Mouse (Mus musculus) liver, postnatal 0 days (tissue): ENCODE results near the gene Tbx18. TPM values are rescaled to one million over a fixed set of nuclear protein-coding genes. Genes with fewer than 3 reads are reported as not detected.

ENCODE experiments used
- ATAC-seq: fragments of 200-750 bp; cut with Nextera tagmentation; 2 replicates; pipeline ENCODE4 v1.8.0; 2017; ENCODE audit warnings: mild to moderate bottlenecking, moderate library complexity
- DNase-seq: peaks from one replicate; pipeline ENCODE4 v3.0.0-alpha.2; 2016
- H3K27ac ChIP-seq: fragments of 300-500 bp; sonication (generic); 2 replicates; pipeline ENCODE4 v1.5.1; 2014; ENCODE audit warnings: antibody characterized with exemption, moderate library complexity, mild to moderate bottlenecking, low read depth
- H3K27me3 ChIP-seq: fragments of 300-500 bp; sonication (generic); 2 replicates; pipeline ENCODE4 v1.6.1; 2014; ENCODE audit warnings: low read length, control low read depth, mixed read lengths; ENCODE audit not compliant: insufficient read depth
- H3K36me3 ChIP-seq: fragments of 300-500 bp; sonication (generic); replicated peaks from 2 replicates; pipeline ENCODE4 v1.6.1; 2014; ENCODE audit warnings: mild to moderate bottlenecking, control low read depth, low read length, moderate library complexity, mixed read lengths; ENCODE audit not compliant: insufficient read depth
- H3K4me1 ChIP-seq: fragments of 300-500 bp; sonication (generic); 2 replicates; pipeline ENCODE4 v1.6.1; 2014; ENCODE audit warnings: antibody characterized with exemption, mild to moderate bottlenecking, control low read depth; ENCODE audit not compliant: insufficient read depth
- H3K4me2 ChIP-seq: fragments of 300-500 bp; sonication (generic); 2 replicates; pipeline ENCODE4 v1.6.1; 2014; ENCODE audit warnings: low read depth, mild to moderate bottlenecking, low read length, moderate library complexity, mixed read lengths
- H3K4me3 ChIP-seq: fragments of 300-500 bp; sonication (generic); 2 replicates; pipeline ENCODE4 v1.5.1; 2014; ENCODE audit warnings: low read depth, low read length
- H3K9ac ChIP-seq: fragments of 300-500 bp; sonication (generic); replicated peaks from 2 replicates; pipeline ENCODE4 v1.6.1; 2014; ENCODE audit warnings: mild to moderate bottlenecking, moderate library complexity
- H3K9me3 ChIP-seq: fragments of 300-500 bp; sonication (generic); 2 replicates; pipeline ENCODE4 v1.6.1; 2016; ENCODE audit warnings: mild to moderate bottlenecking, control low read depth, low read length, mixed read lengths
- CTCF ChIP-seq: sonication (generic); IDR thresholded peaks from 2 replicates; pipeline ENCODE4 v1.5.1; 2016; ENCODE audit warnings: antibody characterized with exemption, low read depth
- EP300 ChIP-seq: IDR thresholded peaks from 2 replicates; pipeline ENCODE4 v1.6.1; 2016; ENCODE audit warnings: antibody characterized with exemption, low read depth, mild to moderate bottlenecking
- WGBS: fragments of 180-500 bp; shearing (Covaris S2); extraction: QIAGEN DNeasy Blood & Tissue Kit; methylation state at CpG from one replicate; pipeline ENCODE4 v1.1.7; 2014; ENCODE audit not compliant: insufficient replicate concordance; 5-methylcytosine and 5-hydroxymethylcytosine counted together
- polyA plus RNA-seq: library from polyadenylated mRNA; unstranded; fragments of >200 nt; fragmentation: Nextera tagmentation; extraction: Ambion mirVana; gene quantifications from 2 replicates; pipeline ENCODE4 v1.2.1, GENCODE M21; 2015

The Tbx18 gene
- 0.02 TPM in 1 of 2 replicates, not detected in the other for polyA plus RNA-seq

DNA sequence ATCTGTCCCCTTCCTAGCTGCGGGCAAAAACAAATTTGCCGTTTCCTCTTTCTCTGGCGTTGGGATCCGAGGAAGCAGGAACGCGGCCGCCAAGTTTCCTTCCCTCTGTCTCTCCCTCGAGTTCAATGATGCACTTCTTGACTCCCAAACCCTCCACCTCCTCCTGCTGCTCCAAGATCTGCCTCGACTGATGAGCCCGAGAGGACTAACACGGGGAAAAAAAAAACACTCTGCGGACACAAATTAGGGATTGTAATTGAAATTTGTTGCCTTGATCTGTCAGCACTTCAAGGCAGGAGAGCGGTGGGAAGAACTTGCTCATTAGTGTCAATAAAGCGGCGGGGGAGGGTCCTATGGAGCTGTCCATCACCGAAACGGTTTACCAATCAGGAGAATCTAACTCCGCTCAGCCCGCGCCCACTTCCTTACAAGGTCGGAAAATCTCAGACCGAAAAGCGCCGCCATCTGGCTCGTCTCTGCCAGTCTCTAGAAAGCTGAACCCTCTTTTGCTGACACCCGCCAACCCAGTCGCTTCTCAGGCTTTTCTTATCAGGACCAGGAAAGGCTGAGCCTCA lies at the start of gene Tbx18:
Tbx18 (minus strand) TSS at position 300 of the 575 bp plus-strand sequence.
- no peak within 1 kb of the TSS for H3K9ac ChIP-seq
- peak; percentile 19 for DNase-seq
- no peak for ATAC-seq
- peak within 1 kb of the TSS; percentile 69 for H3K4me2 ChIP-seq
- H3K9me3 ChIP-seq, result no peaks in the 10 kb centered on the region
- H3K36me3 ChIP-seq, result no peaks in the 10 kb centered on the region
- 1% methylated on average over 27 of the region's 27 CpGs for WGBS
- TF ChIP-seq EP300 (no peak), CTCF (no peak)
- peaks cover 85% of the 10 kb centered on the region for H3K27me3 ChIP-seq
- peak within 1 kb of the TSS; percentile 37 for H3K4me3 ChIP-seq
- H3K4me1 ChIP-seq, result peaks cover 13% of the 10 kb centered on the region
- H3K27ac ChIP-seq, result no peak within 1 kb of the TSS

DNA sequence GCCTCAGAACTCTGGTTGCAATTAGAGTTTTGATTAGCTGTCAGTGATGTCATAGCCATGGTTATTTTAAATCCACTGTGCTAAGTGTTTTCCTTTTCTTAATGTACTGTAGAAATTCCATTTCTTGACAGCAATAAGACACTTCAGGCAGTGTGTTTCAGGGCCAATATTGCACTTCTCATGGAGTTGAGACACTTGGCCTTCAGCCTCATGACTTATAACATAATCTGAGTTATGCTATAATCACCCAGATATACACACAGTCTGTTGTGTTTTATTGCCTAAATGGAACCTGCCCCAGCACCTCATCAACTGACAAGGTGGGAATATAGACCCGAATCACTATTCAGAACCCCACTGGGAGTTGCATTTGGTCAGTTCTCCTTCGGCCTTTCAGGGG lies 42.9 kb upstream of the Tbx18 start:
- Histone ChIP-seq H3K9ac (no peak overlapping the region), H3K9me3 (no peaks in the 10 kb centered on the region), H3K27me3 (no peaks in the 10 kb centered on the region), H3K4me1 (no peaks in the 10 kb centered on the region), H3K4me2 (no peak overlapping the region), H3K4me3 (no peak overlapping the region), H3K36me3 (no peaks in the 10 kb centered on the region), H3K27ac (no peak overlapping the region)
- no peak for ATAC-seq
- no peak for DNase-seq
- TF ChIP-seq EP300, result no peak
- TF ChIP-seq CTCF, result no peak
- 67% methylated on average over 2 of the region's 2 CpGs for WGBS

DNA sequence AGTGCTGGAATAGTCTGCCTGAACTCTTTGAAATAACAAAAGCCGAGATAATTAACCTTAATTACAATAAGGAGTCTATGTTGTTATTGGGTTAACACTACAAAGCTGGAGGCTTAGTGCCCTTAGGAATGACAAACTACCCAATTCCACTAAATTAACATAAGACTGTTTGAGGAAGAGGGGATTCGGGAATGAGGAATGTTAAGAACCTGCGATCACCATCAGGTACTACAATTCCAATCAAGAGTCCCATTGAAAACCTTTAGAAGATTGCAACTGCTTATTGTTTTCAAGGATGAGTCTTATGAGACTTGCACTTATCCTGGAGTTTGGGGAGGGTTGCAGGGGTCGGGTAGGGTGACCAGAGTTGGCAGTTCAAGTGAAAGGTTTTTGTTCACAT lies 24.6 kb upstream of the Tbx18 start:
- Histone ChIP-seq H3K9me3 (no peaks in the 10 kb centered on the region), H3K27ac (no peak overlapping the region), H3K36me3 (no peaks in the 10 kb centered on the region), H3K27me3 (no peaks in the 10 kb centered on the region), H3K4me3 (no peak overlapping the region), H3K4me2 (no peak overlapping the region), H3K9ac (no peak overlapping the region), H3K4me1 (no peaks in the 10 kb centered on the region)
- WGBS, result 62% methylated on average over 4 of the region's 4 CpGs
- TF ChIP-seq EP300, result no peak
- no peak for TF ChIP-seq CTCF
- ATAC-seq (no peak), DNase-seq (no peak)

DNA sequence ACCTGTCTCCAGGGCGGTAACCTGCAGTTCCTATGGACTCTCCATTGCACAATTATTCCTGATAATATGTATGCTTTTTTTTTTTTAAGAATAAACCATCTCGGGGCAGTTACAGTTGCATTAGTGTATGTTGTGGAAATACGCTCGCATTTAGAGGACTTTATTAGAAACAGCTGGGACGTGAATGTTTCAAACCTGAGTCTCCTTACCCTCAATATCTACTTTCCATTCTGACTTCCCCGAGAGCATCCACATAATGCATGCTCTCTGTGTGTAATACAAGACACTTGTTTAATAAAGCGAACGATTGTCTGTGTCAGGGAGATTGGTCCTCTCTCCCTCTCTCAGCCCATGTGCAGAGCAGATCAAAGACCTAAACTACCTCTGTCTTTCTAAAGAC lies 10.5 kb upstream of the Tbx18 start:
- WGBS, result 72% methylated on average over 8 of the region's 8 CpGs
- Histone ChIP-seq H3K9me3 (no peaks in the 10 kb centered on the region), H3K4me3 (no peak overlapping the region), H3K27me3 (peaks cover 57% of the 10 kb centered on the region), H3K4me2 (no peak overlapping the region), H3K36me3 (no peaks in the 10 kb centered on the region), H3K27ac (no peak overlapping the region), H3K9ac (no peak overlapping the region), H3K4me1 (no peaks in the 10 kb centered on the region)
- no peak for DNase-seq
- no peak for TF ChIP-seq EP300
- no peak for TF ChIP-seq CTCF
- ATAC-seq, result no peak

DNA sequence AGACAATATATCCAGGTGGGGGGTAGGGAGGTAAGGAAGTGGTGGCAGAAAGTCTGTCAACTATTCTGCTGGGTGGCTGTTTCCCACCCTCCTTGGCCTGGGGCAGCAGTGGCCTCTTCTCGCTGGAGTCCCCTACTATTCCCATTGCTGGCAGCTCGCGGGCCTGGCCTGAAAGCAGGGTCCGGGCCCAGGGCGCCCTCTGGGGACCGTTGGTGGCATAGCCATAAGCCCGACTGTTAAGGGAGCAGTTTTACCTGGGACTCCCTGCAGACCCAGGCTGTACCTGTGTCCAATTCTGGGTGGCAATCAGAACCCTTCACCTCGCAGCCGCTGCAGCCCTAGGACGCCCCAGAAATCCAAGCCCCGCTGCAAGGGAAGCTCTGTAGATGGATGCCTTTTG lies 9.6 kb upstream of the Tbx18 start:
- ATAC-seq (no peak), DNase-seq (peak; percentile 61)
- H3K4me3 ChIP-seq, result no peak overlapping the region
- no peak overlapping the region for H3K4me2 ChIP-seq
- H3K9ac ChIP-seq, result no peak overlapping the region
- H3K27ac ChIP-seq, result no peak overlapping the region
- TF ChIP-seq EP300 (no peak), CTCF (peak; percentile 67)
- no peaks in the 10 kb centered on the region for H3K9me3 ChIP-seq
- H3K4me1 ChIP-seq, result no peaks in the 10 kb centered on the region
- H3K36me3 ChIP-seq, result no peaks in the 10 kb centered on the region
- H3K27me3 ChIP-seq, result peaks cover 66% of the 10 kb centered on the region
- 2% methylated on average over 11 of the region's 11 CpGs for WGBS

DNA sequence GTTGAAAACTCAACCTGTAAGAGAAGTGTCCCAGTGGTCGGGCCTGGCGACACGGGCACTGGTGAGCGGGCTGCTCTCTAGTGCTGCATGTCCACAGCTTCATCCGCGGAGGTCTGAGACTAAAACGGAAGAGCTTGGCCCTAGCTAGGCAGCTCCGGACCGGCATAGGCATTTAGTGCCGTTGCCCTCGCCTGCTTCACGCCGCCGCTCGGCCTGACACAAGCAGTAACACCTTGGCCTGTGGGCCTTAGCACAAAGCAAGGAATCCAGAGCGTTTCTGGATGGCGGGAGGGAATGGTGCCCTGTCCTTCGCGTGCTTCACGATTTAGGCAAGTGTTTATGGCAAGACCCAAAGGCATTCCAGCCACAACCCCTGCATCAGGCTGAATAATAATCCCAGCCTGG lies 9.2 kb upstream of the Tbx18 start:
- ATAC-seq, result no peak

More for the DNA sequence above, 9.2 kb upstream of the Tbx18 start:
- H3K36me3 ChIP-seq, result no peaks in the 10 kb centered on the region
- no peak overlapping the region for H3K27ac ChIP-seq
- no peak overlapping the region for H3K4me3 ChIP-seq
- no peak overlapping the region for H3K9ac ChIP-seq
- H3K27me3 ChIP-seq, result peaks cover 70% of the 10 kb centered on the region
- no peaks in the 10 kb centered on the region for H3K4me1 ChIP-seq
- TF ChIP-seq EP300, result no peak
- WGBS, result 2% methylated on average over 20 of the region's 20 CpGs
- H3K9me3 ChIP-seq, result no peaks in the 10 kb centered on the region
- H3K4me2 ChIP-seq, result no peak overlapping the region
- no peak for DNase-seq
